22 mouse cellular contexts compared by ENCODE assay signal in genomic region chr19:10169179-10169578, GRCm38 (mm10). TPM values are rescaled to one million over a fixed set of nuclear protein-coding genes. Genes with fewer than 3 reads are reported as not detected.
DNase-seq lines count a peak whose midpoint lies in the region; ATAC-seq and TF ChIP-seq lines count a peak whose summit lies in the region.
"Had no signal": no experiment of that assay in that cellular context is flagged by ENCODE, and none has a peak within 500 bp of the region (broad histone marks: within the 10 kb centered on the region; RNA-seq: fewer than 3 reads in every experiment).

No protein-coding gene starts in this region.

- intact Hi-C loops in heart, postnatal 36 days (cut with DNase I): no loop called here

- H3K9me3 ChIP-seq in heart, embryonic 10.5 days: no peaks in the 10 kb centered on the region
- no peaks in the 10 kb centered on the region for H3K9me3 ChIP-seq in liver, embryonic 11.5 days (ENCODE audit: control insufficient read depth, low read length)
- H3K9me3 ChIP-seq in ES-Bruce4 (replicated peaks; ENCODE audit: control insufficient read depth, insufficient read depth, low read length, poor library complexity, severe bottlenecking): no peaks in the 10 kb centered on the region
- no peaks in the 10 kb centered on the region for H3K9me3 ChIP-seq in liver, embryonic 16.5 days (replicated peaks; ENCODE audit: control insufficient read depth, low read length)
- H3K9me3 ChIP-seq: forebrain, embryonic 10.5 days; forebrain, embryonic 13.5 days; G1E; heart, embryonic 15.5 days; hindbrain, embryonic 12.5 days; hindbrain, embryonic 15.5 days had no signal

- ATAC-seq in liver, embryonic 11.5 days (replicated peaks; ENCODE audit: low FRiP score): peak; percentile 65
- peak; percentile 28; the same call in 1 of the 2 replicates for ATAC-seq in liver, embryonic 16.5 days (ENCODE audit: low read depth)
- ATAC-seq: forebrain, embryonic 13.5 days; forebrain, embryonic 16.5 days; Patski had no signal

- no peaks in the 10 kb centered on the region for H3K36me3 ChIP-seq in heart, embryonic 10.5 days
- H3K36me3 ChIP-seq in liver, embryonic 11.5 days (ENCODE audit: control insufficient read depth, insufficient read depth, low read length): no peaks in the 10 kb centered on the region
- H3K36me3 ChIP-seq in ES-Bruce4 (ENCODE audit: control insufficient read depth, insufficient read depth, low read length, poor library complexity, severe bottlenecking): no peaks in the 10 kb centered on the region
- no peaks in the 10 kb centered on the region for H3K36me3 ChIP-seq in liver, embryonic 16.5 days (ENCODE audit: control insufficient read depth, insufficient read depth)
- H3K36me3 ChIP-seq: forebrain, embryonic 10.5 days; G1E; heart, embryonic 15.5 days; hindbrain, embryonic 12.5 days; hindbrain, embryonic 15.5 days had no signal

- no peak overlapping the region for H3K27ac ChIP-seq in heart, embryonic 10.5 days
- H3K27ac ChIP-seq in liver, embryonic 11.5 days (ENCODE audit: low read depth, low read length): peak overlapping the region; percentile 25; the same call in 1 of the 2 replicates
- H3K27ac ChIP-seq in ES-Bruce4 (ENCODE audit: insufficient read depth, low read length): peak overlapping the region; percentile 55
- no peak overlapping the region for H3K27ac ChIP-seq in liver, embryonic 16.5 days (ENCODE audit: low read length)
- H3K27ac ChIP-seq: forebrain, embryonic 10.5 days; forebrain, embryonic 13.5 days; heart, embryonic 15.5 days; hindbrain, embryonic 12.5 days; hindbrain, embryonic 15.5 days had no signal

- TF ChIP-seq CTCF in ES-Bruce4 (IDR thresholded peaks at IDR 0.05; ENCODE audit: low read depth, low read length): no peak

- no peak for TF ChIP-seq POLR2A in ES-Bruce4 (IDR thresholded peaks at IDR 0.05; ENCODE audit: insufficient read depth, low read length)

- H3K27me3 ChIP-seq in heart, embryonic 10.5 days (ENCODE audit: insufficient read depth, poor library complexity, severe bottlenecking): no peaks in the 10 kb centered on the region
- H3K27me3 ChIP-seq in liver, embryonic 11.5 days (replicated peaks; ENCODE audit: control insufficient read depth, insufficient read depth, low read length): no peaks in the 10 kb centered on the region
- H3K27me3 ChIP-seq in ES-Bruce4 (ENCODE audit: control insufficient read depth, insufficient read depth, low read length, poor library complexity, severe bottlenecking): no peaks in the 10 kb centered on the region
- H3K27me3 ChIP-seq in liver, embryonic 16.5 days (ENCODE audit: control insufficient read depth, insufficient read depth, low read depth, low read length): no peaks in the 10 kb centered on the region
- H3K27me3 ChIP-seq: forebrain, embryonic 13.5 days; heart, embryonic 15.5 days; hindbrain, embryonic 12.5 days; hindbrain, embryonic 15.5 days; Patski had no signal

- no peak overlapping the region for H3K4me3 ChIP-seq in heart, embryonic 10.5 days
- H3K4me3 ChIP-seq in liver, embryonic 11.5 days (ENCODE audit: low read depth, low read length): no peak overlapping the region
- no peak overlapping the region for H3K4me3 ChIP-seq in ES-Bruce4 (ENCODE audit: low read depth, low read length)
- no peak overlapping the region for H3K4me3 ChIP-seq in liver, embryonic 16.5 days (ENCODE audit: low read depth, low read length)
- H3K4me3 ChIP-seq: forebrain, embryonic 10.5 days; forebrain, embryonic 13.5 days; heart, embryonic 15.5 days; hindbrain, embryonic 12.5 days; hindbrain, embryonic 15.5 days had no signal

- TF ChIP-seq EP300 in ES-Bruce4 (IDR thresholded peaks at IDR 0.05; ENCODE audit: insufficient read depth, low read depth, low read length): no peak

- H3K4me1 ChIP-seq in heart, embryonic 10.5 days: peaks cover 3% of the 10 kb centered on the region; the same call in 1 of the 2 replicates
- peaks cover 24% of the 10 kb centered on the region for H3K4me1 ChIP-seq in liver, embryonic 11.5 days (replicated peaks; ENCODE audit: control insufficient read depth, insufficient read depth, low read length)
- no peaks in the 10 kb centered on the region for H3K4me1 ChIP-seq in ES-Bruce4 (ENCODE audit: control insufficient read depth, insufficient read depth, low read length)
- peaks cover 29% of the 10 kb centered on the region for H3K4me1 ChIP-seq in liver, embryonic 16.5 days (ENCODE audit: control insufficient read depth, low read depth, low read length)
- H3K4me1 ChIP-seq: forebrain, embryonic 10.5 days; forebrain, embryonic 13.5 days; heart, embryonic 15.5 days; hindbrain, embryonic 12.5 days; hindbrain, embryonic 15.5 days had no signal

- no peak overlapping the region for H3K9ac ChIP-seq in liver, embryonic 11.5 days (ENCODE audit: low read depth, low read length)
- no peak overlapping the region for H3K9ac ChIP-seq in ES-Bruce4 (ENCODE audit: low read depth, poor library complexity, severe bottlenecking)
- no peak overlapping the region for H3K9ac ChIP-seq in liver, embryonic 16.5 days (ENCODE audit: low read depth, low read length)
- H3K9ac ChIP-seq: forebrain, embryonic 13.5 days; heart, embryonic 15.5 days; hindbrain, embryonic 12.5 days; hindbrain, embryonic 15.5 days had no signal

- no peak overlapping the region for H3K4me2 ChIP-seq in liver, embryonic 11.5 days
- H3K4me2 ChIP-seq in liver, embryonic 16.5 days (ENCODE audit: low read depth, low read length): no peak overlapping the region
- H3K4me2 ChIP-seq: forebrain, embryonic 13.5 days; heart, embryonic 15.5 days; hindbrain, embryonic 12.5 days; hindbrain, embryonic 15.5 days had no signal

- peak; percentile 76 for DNase-seq in heart, embryonic 10.5 days (ENCODE audit: low spot score)
- no peak for DNase-seq in heart, postnatal 36 days
- peak; percentile 11 for DNase-seq in liver, embryonic 11.5 days (ENCODE audit: low spot score)
- DNase-seq in liver: no peak
- no peak for DNase-seq in urinary bladder, postnatal 25 days (ENCODE audit: low spot score)
- DNase-seq: adrenal gland, postnatal 10 days; adrenal gland, postnatal 36 days; cerebellum, adult 18-20 months; cerebellum, adult 9-10 months; cerebellum, postnatal 14 days; gastrocnemius, postnatal 10 days; heart, postnatal 10 days had no signal

RNA-seq across cellular contexts. Expression of gene Fads1, which starts 13.5 kb away (rescaled TPM):
- 76.6 and 89.6 TPM in 2 replicates for polyA plus RNA-seq in heart, embryonic 10.5 days (2016; fragmentation: Nextera tagmentation; extraction: Ambion mirVana)
- 10 to 100 TPM; 23.7 to 24.0 TPM for total RNA-seq in heart, postnatal 36 days (2021)
- polyA plus RNA-seq in liver, embryonic 11.5 days (2014; fragmentation: Nextera tagmentation; extraction: Ambion mirVana): 113 and 121 TPM in 2 replicates
- 52.9 and 56.8 TPM in 2 replicates for polyA plus RNA-seq in ES-Bruce4 (2011; ENCODE audit: insufficient read depth, insufficient read length, low read depth, missing spikeins)
- polyA plus RNA-seq in liver, embryonic 16.5 days (2015; fragmentation: Nextera tagmentation; extraction: Ambion mirVana): 79.4 and 92.4 TPM in 2 replicates

RNA-seq across cellular contexts. Expression of gene Tmem258, which starts 34.6 kb away (rescaled TPM):
- 384 and 400 TPM in 2 replicates for polyA plus RNA-seq in heart, embryonic 10.5 days (2016; fragmentation: Nextera tagmentation; extraction: Ambion mirVana)
- 100 to 1,000 TPM; 173 to 180 TPM for total RNA-seq in heart, postnatal 36 days (2021)
- 472 and 478 TPM in 2 replicates for polyA plus RNA-seq in liver, embryonic 11.5 days (2014; fragmentation: Nextera tagmentation; extraction: Ambion mirVana)
- 290 and 300 TPM in 2 replicates for polyA plus RNA-seq in ES-Bruce4 (2011; ENCODE audit: insufficient read depth, insufficient read length, low read depth, missing spikeins)
- polyA plus RNA-seq in liver, embryonic 16.5 days (2015; fragmentation: Nextera tagmentation; extraction: Ambion mirVana): 277 and 304 TPM in 2 replicates

RNA-seq across cellular contexts. Expression of gene Fen1, which starts 34.8 kb away (rescaled TPM):
- 96.5 and 128 TPM in 2 replicates for polyA plus RNA-seq in heart, embryonic 10.5 days (2016; fragmentation: Nextera tagmentation; extraction: Ambion mirVana)
- 1 to 10 TPM; 4.7 TPM for total RNA-seq in heart, postnatal 36 days (2021)
- polyA plus RNA-seq in liver, embryonic 11.5 days (2014; fragmentation: Nextera tagmentation; extraction: Ambion mirVana): 215 and 236 TPM in 2 replicates
- 36.1 and 40.5 TPM in 2 replicates for polyA plus RNA-seq in ES-Bruce4 (2011; ENCODE audit: insufficient read depth, insufficient read length, low read depth, missing spikeins)
- 114 and 125 TPM in 2 replicates for polyA plus RNA-seq in liver, embryonic 16.5 days (2015; fragmentation: Nextera tagmentation; extraction: Ambion mirVana)

Comparison
In these comparisons a context has a peak if more than half of its experiments do, and no peak if none do; other contexts are left out.
1. DNase-seq: peak in heart, embryonic 10.5 days (single experiment) and liver, embryonic 11.5 days (single experiment); none in heart, postnatal 36 days (0 of 2), liver (single experiment) and urinary bladder, postnatal 25 days (single experiment).
2. H3K27ac ChIP-seq: peak in liver, embryonic 11.5 days (single experiment) and ES-Bruce4 (single experiment); none in heart, embryonic 10.5 days (single experiment) and liver, embryonic 16.5 days (single experiment).